Mouse (Mus musculus): ENCODE results near the gene Col16a1. TPM values are rescaled to one million over a fixed set of nuclear protein-coding genes. Genes with fewer than 3 reads are reported as not detected.

Gene Col16a1
- total RNA-seq, 2 experiments from 2014 or later = 19.5 to 24.1 TPM

DNA sequence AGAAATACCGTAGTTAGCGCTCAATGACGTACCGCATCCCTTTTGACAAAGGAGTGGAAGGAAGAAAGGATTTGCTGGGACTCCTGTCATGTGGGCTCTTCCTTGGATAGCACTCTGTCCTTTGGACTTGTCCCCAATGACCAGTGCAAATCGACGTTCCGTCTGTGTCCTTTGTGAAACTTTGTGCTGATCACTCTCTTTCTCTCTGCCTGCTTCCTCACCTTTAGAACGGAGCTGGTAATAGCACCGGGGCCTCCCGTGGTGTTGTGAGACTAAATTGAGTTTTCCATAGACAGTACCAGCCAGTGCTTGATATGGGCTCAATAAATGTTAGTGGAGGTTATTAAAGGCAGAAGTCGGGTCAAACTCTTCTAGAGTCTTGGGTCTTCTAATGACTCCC is 6.6 kb upstream of the Col16a1 start:
- DNase-seq = no peak
- intact Hi-C loops (cut with DNase I) = no loop called here

DNA sequence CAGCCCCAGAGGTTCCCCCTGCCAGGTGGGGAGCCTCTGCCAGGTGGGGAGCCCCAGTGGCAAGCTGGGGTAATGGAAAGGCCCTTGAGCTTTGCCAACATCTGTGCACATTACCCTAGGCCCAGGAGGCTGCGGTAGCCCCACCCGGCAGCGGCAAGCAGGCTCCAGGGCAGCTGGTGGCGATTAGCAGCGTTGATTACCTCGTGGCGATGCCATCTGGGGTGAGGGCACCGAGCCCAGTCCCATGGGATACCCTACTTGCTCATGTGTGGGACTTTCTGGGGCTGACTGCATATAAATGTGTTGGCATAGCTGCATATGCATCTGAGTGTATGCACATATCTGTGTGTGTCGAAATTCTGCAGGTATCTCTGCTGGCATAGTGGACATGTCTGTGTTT is 3.4 kb upstream of the Col16a1 start:
- DNase-seq = peak; percentile 92

DNA sequence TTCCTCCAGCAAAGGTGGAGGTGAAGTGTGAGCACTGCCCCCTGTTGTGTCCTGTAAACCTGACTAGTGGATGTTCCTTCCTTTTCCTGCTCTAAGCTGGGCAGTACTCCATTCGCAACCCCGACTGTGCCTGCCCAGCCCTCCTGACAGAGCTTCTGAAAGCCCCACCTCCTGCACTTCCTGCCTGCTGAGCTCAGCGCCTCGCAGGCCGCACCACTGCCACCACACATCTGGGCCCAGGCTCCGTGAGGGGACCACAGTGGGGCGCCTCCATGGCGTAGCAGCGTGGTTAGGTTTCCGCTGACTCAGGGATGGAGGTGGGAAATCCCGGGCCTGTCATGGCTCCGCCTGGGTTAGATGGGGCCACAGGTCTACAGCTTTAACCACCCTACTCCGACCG is 2.0 kb upstream of the Col16a1 start:
- intact Hi-C loops (cut with DNase I) = no loop called here
- no peak for DNase-seq

More for the DNA sequence above, 3.4 kb upstream of the Col16a1 start:
- intact Hi-C loops (cut with DNase I) = no loop called here

DNA sequence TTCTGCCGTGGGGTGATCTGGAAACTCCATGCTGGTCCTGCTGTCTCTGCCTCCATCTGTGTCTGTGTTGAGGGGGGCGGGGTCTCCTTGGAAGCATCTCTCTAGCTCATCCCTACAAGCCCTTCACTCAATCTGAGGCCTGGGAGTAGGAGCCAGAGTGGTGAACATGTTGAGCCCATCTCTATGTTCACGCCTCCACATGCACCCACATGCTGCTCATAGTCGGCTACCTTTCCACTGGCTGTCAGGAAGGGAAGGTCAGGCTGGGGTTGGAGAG is 501 bp downstream of the Col16a1 start:
- peak; percentile 41 for DNase-seq
- intact Hi-C loops (cut with DNase I) = no loop called here

DNA sequence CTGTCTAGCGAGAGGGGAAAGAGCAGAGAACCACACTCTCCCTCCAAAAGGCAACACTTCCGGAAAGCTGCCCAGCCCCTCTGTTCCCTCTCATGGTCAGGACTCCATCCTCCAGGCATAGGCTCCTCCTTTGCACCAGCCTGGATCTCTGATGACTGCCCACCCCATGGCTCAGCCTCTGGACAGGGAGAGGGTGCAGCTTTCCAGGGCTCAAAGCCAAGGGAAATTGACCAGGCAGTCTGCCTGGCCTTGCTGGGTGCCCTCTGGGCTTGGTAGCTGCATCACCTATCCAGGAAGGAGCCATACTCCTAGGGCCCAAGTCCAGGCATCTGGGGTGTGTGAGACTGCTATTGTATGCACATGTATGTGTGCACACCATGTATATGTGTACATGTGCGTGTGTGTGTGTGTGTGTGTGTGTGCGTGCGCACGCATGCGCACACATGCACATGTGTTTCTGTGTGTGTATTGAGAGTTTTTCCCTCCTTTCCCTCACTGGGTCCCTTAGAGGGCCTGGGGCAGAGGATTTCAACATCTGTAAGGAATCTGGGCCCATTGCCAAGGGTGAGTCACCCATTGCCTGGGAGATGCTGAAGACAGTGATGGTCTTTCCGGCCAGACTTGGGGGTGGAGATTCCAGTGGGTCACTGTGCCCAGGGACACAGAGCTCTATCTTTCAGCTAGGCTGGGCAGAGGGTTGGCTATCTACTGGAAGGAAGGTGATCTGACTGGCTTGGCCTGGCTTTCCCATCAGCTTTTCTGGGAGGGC is 2.6 kb downstream of the Col16a1 start:
- DNase-seq = peak; percentile 37
- intact Hi-C loops (cut with DNase I) = no loop called here

DNA sequence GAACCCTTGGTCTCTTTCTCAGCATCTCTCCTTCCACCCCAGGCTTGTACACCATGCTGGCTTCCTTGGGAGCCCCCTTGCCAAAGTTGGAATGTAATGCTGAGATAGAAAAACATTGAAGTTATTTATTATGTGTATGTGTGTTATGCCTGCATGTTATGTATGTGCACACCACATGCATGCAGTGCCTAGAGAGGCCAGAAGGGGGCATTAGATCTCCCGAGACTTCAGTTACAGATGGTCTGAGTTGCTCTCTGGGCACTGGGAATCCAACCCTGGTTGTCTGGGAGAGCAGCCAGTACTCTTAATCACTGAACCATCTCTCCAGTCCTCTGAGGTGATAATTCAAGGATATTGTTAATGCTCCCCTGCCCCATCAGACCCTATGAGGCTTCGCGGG is 4.6 kb downstream of the Col16a1 start:
- no peak for DNase-seq
- intact Hi-C loops (cut with DNase I) = no loop called here

DNA sequence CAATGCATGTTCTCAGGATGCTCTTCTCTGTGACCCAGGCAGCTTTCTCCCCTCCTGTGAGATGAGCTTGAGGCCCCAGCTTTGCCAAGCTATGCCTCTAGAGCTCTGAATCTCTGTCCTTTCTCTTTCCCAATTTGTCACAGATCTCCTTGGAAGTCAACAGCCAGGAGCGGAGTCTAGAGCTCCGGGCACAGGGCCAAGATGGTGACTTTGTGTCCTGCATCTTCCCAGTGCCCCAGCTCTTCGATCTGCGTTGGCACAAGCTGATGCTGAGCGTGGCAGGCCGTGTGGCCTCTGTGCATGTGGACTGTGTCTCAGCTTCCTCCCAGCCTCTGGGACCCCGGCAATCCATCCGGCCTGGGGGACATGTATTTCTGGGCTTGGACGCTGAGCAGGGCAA is 5.5 kb downstream of the Col16a1 start:
- intact Hi-C loops (cut with DNase I) = no loop called here
- DNase-seq = peak; percentile 73

DNA sequence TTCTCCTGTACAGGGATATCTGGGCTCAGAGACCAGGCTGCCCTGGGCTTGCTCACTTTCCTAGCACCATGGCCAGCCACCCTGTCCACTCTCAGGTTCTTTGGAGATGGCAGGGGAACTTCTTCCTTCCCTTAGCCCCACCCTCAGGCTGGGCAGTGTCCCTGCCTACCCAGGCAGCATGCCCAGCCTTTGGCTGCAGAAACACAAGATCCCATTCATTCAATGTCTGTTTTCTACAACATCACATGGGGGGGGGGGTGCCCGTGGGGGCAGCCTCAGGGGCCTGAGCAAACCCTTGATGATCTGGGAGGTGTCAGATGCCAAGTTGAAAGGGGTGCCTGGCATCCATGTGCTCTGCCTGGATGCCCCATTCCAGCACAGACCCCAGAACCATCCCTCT is 7.1 kb downstream of the Col16a1 start:
- intact Hi-C loops (cut with DNase I) = no loop called here
- DNase-seq = peak; percentile 52

DNA sequence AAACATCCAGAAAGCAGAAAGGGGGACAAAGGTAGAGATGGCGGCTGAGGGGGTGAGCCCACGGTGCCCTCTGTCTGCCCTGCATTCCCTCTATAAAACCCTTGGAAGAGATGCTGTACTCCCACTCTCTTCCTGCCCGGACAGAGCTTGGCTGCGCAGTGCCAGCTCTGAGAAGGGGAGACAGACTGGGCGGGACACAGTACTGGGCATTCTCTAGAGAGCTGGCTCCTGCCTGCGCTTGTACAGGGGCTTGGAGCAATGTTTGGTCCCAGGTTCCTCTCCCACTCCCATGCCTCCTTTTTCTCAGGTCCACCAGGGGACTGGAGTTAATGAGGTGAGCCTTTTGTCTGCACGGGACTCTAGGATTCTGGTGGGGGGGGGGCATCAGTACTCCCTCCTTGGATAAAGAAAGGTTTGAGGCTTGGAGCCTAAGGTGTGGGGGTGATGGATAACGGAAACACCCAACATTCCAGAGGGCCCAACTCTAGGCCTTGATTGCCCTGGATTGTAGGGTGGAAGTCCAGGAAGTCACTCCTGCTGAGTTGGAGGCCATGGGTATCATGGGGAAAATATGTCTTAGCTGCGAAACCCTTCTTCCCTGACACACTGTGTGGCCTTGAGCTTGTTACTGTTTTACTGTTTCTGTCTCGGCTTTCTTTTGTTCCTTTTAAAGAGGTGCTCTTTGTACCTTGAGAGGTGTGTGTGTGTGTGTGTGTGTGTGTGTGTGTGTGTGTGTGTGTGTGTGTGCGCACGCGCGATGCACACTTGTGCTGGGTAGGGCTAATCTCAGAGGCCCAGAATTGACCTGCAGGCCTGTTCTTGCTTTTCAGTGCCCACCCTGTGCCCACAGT is 7.7 kb downstream of the Col16a1 start:
- intact Hi-C loops (cut with DNase I) = no loop called here
- DNase-seq = no peak

DNA sequence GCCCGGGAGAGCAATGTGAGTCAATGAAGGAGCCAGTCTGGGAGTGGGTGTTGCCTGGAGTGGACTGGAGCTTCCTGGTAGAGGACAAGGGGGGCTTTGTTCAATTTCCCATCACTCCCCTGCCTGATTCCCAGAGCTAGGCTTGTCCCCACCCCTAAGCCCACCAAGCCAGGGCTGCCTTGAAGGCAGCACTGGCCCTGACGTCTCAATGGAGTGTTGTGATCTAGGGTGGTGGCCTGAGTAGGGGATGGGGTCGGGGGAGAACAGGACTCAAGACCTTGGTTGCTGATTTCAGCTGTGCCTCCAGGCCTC is 8.3 kb downstream of the Col16a1 start:
- no peak for DNase-seq
- intact Hi-C loops (cut with DNase I) = no loop called here

DNA sequence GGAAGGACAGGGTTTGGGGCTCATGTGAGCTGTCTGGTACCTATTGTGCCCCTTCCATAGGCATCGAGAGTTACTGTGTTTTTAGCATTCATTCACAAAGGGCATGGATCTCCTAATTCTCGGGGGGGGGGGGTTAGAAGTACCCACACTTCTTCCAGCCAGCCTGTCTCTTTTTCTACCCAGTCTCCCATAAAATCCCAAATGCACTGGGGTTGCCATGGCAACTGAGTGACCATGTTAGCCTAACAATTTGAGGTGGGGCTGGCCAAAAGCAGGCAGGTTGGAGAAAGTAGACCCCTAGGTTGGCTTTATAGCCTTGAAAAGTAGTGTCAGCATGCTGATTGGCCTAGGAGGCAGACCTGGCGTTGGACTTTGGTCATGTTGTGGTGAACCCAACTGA is 8.8 kb downstream of the Col16a1 start:
- intact Hi-C loops (cut with DNase I) = no loop called here
- no peak for DNase-seq

DNA sequence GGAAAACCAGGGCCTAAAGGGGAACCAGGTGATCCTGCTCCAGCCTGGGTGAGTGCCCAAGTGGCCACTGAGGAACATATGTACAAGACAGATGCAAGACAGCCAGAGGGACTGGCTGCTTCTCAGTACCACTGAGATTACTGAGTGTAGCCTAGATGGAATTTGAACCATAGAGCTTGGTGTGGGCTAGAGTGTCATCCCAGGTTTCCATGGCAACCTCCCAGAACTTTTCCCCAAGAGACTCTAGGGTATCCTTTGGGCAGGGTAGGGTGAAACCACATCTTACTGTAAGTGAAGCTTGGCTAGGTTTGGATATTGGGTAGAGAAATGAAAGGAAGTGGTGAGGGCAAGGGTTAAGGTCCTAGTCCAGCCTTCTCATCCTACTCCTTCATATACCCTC is 13.3 kb downstream of the Col16a1 start:
- intact Hi-C loops (cut with DNase I) = no loop called here
- DNase-seq = no peak

DNA sequence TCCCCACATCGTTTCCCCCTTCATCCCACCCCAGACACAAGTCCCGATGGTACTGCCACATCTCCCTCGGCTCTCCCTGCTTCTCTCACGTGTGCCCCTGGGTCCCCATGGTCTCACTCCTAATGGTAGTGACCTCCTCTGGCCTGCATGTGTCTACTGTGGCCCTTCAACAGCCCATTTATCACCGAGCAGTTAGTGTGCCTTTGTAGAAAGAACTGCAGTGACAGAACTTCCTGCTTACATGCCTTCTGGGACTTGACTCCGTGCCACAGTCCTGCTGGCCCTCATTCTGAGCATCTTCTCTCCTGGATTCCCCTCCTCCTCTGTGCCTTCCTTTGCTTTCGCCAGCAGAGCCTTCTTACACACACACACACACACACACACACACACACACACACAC is 15.6 kb downstream of the Col16a1 start:
- no peak for DNase-seq
- intact Hi-C loops (cut with DNase I) = no loop called here

DNA sequence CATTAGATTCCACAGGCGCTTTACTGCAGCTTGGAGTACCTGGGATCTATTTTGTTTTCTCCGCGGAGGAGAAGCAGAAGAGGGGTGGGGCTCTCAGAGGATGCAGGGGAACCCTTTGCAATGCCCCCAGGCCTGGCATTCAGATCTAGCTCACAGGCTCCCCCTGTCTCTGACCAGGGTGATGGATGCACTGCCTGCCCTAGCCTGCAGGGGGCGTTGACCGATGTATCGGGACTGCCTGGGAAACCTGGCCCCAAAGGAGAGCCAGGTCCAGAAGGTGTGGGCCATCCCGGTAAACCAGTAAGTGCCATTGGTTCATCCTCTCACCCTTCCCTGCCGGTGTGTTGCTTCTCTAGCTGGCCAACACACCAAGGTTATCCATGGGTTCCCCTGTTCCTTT is 19.2 kb downstream of the Col16a1 start:
- intact Hi-C loops (cut with DNase I) = no loop called here
- DNase-seq = peak; percentile 41

DNA sequence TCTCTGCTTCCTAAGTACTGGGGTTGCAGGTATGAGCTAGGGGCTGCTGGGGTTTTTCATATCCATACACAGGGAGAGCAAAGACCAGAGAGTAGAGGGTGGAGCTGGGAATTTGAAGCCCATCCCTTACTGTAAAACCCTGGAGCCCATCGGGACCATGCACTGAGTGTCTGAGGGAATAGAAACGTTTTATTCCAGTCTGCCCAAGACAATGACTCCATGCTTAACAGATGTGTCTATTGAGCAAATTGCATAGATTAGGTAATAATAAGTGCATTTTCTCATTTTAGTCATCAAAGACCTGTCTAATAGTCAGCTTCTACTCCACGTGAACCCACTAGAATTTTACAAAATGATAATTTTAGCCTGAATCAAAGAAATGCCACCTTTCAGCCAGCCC is 22.9 kb downstream of the Col16a1 start:
- DNase-seq = no peak
- intact Hi-C loops (cut with DNase I) = no loop called here

DNA sequence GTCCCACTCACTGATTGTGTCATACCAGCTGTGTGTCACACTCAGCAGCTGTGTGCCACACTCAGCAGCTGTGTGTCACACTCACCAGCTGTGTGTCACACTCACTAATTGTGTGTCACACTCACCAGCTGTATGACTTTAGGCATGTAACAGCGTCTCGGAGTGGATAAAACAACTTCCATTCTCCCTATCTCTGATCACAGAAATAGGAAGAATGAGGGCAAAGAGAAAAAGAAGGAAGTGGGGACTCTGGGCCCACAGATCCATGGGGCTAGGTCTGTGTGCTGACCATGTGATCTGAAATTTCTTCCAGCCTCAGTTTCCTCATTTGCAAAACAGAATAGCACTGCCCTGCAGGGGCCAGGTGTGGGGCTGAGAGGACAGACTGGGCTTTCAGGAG is 24.1 kb downstream of the Col16a1 start:
- intact Hi-C loops (cut with DNase I) = no loop called here
- no peak for DNase-seq

DNA sequence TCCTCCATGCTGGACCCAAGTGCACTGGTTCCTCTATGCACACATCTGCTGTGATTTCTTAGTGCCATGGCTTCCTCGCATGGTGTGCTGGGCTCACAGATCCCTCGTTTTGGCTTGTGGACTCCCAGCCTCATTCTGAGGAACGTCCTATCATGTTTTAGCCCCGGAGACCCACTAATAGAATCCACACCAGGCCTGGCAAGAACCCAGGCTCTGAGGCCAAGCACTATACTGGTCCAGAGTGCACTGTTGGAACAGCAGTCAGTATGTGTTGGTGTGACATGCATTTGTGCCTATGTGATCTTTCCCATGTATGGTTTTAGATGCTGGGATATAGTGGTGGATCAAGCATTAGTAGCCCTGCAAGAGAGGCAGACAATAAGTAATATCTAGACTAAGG is 25.7 kb downstream of the Col16a1 start:
- DNase-seq = no peak
- intact Hi-C loops (cut with DNase I) = no loop called here

DNA sequence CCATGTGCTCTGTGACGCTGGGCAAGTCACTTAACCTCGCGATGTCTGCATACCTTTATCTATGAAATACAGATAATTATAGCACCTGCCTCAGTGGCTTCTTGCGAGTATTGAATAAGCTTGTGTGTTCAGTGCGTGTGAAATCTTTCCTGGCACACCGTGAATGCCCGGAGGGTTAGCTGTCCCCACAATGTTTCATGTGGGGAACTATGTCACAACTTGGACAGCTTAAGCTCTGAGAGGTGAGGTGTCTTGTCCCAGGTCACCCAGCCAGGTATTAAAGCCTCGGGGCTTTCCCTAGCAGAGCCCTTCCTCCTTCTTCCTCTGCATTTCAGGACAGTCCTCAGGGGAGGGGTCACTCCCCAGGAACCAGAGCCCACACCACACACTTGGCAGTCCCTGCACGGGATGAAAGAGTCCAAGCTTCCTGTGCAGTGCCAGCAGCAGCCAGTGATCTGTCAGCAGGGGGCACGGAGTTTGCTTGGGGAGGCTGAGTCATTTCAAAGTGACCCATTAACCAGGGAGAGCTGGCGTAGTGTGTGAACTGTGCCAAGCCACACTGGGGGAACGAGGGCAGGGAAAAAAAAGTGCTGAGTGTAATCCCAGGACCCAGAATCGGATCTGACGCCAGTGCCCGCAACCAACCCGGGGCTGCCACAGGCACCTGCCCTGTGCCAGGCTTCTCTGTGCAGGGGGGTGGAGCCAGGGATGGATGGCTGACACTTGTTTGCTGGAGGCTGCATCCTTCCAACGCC is 27.3 kb downstream of the Col16a1 start:
- peak; percentile 61 for DNase-seq
- intact Hi-C loops (cut with DNase I) = loop anchor here (5.0 kb wide), 1 partner anchor 38 kb away; no protein-coding TSS in a partner anchor

DNA sequence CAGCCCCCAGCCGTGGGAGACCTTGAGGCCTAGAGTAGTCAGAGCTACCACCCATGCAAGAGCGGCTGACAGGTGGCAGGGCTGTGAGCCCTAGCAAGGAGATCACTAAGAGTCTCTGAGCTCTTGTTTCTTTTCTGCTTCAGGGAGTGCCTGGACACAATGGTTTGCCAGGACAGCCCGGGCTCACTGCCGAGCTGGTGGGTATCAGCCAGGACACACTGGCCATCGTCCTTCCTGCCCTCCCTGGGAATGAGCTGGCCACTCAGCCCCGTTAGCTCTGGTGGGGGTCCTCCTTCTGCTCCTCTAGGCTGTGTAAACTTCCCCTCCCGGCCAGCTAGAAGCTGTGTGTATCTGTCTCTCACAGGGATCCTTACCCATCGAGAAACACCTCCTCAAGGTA is 29.2 kb downstream of the Col16a1 start:
- intact Hi-C loops (cut with DNase I) = loop anchor here (5.0 kb wide), 1 partner anchor 40 kb away; no protein-coding TSS in a partner anchor
- DNase-seq = peak; percentile 81

DNA sequence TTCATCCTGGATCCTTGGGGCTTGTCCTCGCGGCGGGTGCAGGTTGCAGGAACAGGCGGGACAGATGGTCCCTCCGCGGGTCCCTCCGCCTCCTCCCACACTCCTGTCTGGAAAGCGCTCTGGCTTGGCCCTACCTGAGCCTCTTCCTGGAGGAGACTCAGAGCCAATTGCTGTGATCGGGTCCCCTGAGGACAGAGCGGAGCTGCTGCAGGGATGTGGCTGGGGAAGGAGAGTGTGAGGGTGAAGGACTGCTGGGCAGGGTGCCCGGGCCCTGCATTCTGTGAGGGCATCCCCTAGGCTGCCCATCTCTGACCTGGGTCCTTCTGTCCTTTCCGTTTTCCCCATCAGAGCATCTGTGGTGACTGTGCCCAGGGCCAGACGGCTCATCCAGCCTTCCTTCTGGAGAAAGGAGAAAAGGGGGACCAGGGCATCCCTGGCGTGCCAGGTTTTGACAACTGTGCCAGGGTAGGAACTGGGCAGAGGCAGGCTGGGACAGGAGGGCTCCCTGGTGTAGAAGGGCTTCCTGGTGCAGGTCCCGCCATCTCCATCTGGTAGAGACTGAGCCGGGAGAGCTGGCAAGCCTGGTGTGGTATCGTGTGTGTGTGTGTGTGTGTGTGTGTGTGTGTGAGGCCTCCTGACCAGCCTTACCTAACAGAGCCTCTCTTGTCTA is 31.3 kb downstream of the Col16a1 start:
- intact Hi-C loops (cut with DNase I) = loop anchor here (5.0 kb wide), 1 partner anchor 42 kb away; no protein-coding TSS in a partner anchor
- DNase-seq = peak; percentile 85

DNA sequence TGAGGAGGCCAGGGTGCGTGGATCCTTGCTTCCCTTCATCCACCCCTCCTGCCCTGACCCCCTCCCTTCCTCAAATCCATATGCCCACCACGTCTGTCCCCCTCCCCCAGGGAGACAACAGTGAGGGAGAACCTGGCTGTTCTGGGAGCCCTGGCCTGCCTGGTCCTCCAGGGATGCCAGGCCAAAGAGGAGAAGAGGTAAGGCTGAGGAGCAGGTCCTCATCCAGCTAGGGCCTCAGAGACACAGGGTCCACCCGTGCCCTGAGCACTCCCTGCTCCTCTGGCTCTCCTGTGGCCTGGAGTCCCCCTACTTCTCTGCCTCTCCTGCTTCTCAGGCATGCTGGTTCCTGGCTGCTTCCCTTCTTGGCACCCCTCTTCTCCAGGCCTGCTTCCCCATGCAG is 31.9 kb downstream of the Col16a1 start:
- intact Hi-C loops (cut with DNase I) = loop anchor here (5.0 kb wide), 1 partner anchor 42 kb away; no protein-coding TSS in a partner anchor

More for the DNA sequence above, 31.9 kb downstream of the Col16a1 start:
- DNase-seq = no peak
